Mouse (Mus musculus): ENCODE measurements around the gene Itgax. TPM values are rescaled to one million over a fixed set of nuclear protein-coding genes. Genes with fewer than 3 reads are reported as not detected.
"Not testable (repeated sequence)": the region's sequence is repeated elsewhere in the genome, so short reads cannot be mapped to it uniquely, and the experiment has no call there.

The Itgax gene
- total RNA-seq, 2 experiments from 2014 or later: 0.07 TPM; not detected in 1

DNA sequence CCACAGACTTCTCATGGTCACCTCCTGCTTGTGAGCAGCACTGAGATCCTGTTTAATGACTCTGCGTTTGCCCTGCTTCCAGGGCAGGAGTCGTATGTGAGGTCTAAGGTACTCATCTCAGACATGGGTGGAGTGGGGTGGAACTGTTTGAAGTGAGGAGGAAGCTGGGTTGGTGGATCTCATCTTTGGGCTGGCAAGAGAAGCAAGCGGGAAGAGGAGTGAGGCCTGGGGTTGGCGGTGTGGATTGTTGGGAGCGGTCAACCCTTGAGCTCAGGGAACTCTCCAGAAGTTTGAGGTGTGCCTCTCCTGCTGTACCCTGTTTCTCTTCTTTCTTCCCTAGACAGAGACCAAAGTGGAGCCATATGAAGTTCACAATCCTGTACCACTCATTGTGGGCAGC lies 13.0 kb upstream of the Itgax start:
- Histone ChIP-seq H3K27ac (no peak overlapping the region), H3K4me3 (no peak overlapping the region)
- no peak for TF ChIP-seq CTCF (IDR thresholded peaks at IDR 0.05)
- intact Hi-C loops (cut with DNase I): no loop called here
- no peak for DNase-seq (ENCODE audit: extremely low spot score in 1 of 2, low spot score in 2 of 2)

DNA sequence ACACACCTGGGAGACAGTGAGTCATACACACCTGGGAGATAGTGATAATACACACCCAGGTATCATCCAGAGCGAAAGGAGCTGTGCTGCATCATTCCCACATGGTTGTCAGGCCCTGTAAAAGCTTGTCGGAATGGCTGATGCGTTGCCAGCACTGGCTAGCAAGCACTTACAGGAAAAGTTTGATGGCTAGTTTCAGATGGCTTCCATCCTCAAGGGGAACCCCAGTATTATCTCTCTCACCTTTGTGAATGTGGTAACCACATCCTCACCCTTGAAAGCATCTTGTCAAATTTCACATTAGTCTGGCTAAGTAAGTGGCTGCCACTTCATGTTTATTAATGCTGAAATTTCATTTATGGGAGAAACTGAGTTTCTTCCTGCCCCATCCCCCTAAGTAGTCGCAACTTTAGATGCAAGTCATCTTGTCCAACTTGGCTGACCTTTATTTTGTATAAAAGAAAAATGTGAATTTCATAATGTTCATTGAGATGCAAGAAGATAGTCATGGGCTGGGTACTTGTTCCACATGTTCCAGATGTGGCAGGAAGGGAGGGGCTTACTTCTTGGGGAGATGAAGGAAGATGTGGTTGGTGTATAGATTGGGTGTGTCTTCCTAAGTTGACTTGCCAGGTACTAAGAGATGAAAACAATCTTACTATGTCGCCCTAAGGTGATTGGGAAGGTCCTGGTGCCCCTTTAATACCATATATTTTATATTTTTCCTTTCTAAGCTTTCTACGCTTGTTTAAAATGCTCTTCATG lies 9.4 kb upstream of the Itgax start:
- no peak for TF ChIP-seq CTCF (IDR thresholded peaks at IDR 0.05)
- H3K4me3 ChIP-seq: no peak overlapping the region
- no peak overlapping the region for H3K27ac ChIP-seq
- intact Hi-C loops (cut with DNase I): no loop called here
- no peak for DNase-seq (ENCODE audit: extremely low spot score in 1 of 2, low spot score in 2 of 2)

- intact Hi-C loops (cut with DNase I): no loop called here
Measured at GRCm38 (mm10) chr7:128132148-128132547, 2.8 kb downstream of the Itgax start.

GRCm38 (mm10) chr7:128133596-128133995 lies 4.2 kb downstream of the Itgax start:
- no peak for TF ChIP-seq CTCF (IDR thresholded peaks at IDR 0.05)
- no peak for DNase-seq (ENCODE audit: extremely low spot score in 1 of 2, low spot score in 2 of 2)

More at GRCm38 (mm10) chr7:128132148-128132547, 2.8 kb downstream of the Itgax start:
- no peak for TF ChIP-seq CTCF (IDR thresholded peaks at IDR 0.05)
- Histone ChIP-seq H3K27ac (no peak overlapping the region), H3K4me3 (no peak overlapping the region)
- no peak for DNase-seq (ENCODE audit: extremely low spot score in 1 of 2, low spot score in 2 of 2)

DNA sequence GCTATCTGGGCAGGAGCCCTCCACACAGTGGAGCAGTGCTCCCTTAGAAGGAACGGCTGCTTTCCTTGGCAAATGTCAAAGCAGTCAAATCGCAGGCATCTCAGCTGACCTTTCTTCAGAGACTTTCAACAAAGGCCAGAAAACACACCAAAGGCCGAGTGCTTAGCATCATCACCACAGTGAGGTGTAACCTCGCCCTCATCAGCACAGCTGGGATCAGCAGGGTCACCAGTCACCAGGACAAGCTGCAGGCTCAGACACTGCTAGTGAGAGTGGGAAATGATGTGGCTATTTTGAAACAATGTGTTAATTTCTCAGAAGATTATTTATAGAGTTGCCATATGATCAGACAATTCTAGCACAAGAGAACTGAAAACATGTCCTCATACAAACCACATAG lies 7.6 kb downstream of the Itgax start:
- intact Hi-C loops (cut with DNase I): no loop called here
- no peak for TF ChIP-seq CTCF (IDR thresholded peaks at IDR 0.05)
- Histone ChIP-seq H3K27ac (no peak overlapping the region), H3K4me3 (no peak overlapping the region)
- no peak for DNase-seq (ENCODE audit: extremely low spot score in 1 of 2, low spot score in 2 of 2)

More at GRCm38 (mm10) chr7:128133596-128133995, 4.2 kb downstream of the Itgax start:
- H3K27ac ChIP-seq: no peak overlapping the region
- intact Hi-C loops (cut with DNase I): no loop called here
- H3K4me3 ChIP-seq: no peak overlapping the region

- intact Hi-C loops (cut with DNase I): no loop called here
- H3K4me3 ChIP-seq: no peak overlapping the region
- TF ChIP-seq CTCF (IDR thresholded peaks at IDR 0.05): no peak
- no peak overlapping the region for H3K27ac ChIP-seq
- DNase-seq (ENCODE audit: extremely low spot score in 1 of 2, low spot score in 2 of 2): no peak
Measured at GRCm38 (mm10) chr7:128139611-128140010, 10.3 kb downstream of the Itgax start.

DNA sequence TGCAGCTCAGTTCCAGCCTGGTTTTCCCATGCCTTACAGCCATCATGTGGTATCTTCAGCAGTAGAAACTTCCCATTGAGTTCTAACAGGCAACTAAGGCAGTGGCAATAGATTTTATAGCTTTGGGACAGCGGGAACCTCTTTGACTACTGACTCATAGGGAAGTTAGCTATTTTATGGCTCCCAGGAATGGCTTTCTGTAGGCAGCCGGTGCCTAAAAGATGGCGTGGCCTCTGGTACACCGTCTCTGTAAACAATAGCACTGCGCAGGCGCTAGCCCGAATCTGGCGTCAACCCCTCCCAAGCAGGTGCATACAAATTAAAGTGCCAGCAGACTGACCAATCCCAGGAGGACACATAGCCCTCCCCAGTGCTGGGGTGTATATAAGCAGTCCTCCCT lies 21.6 kb downstream of the Itgax start:
- Histone ChIP-seq H3K27ac (no peak overlapping the region), H3K4me3 (no peak overlapping the region)
- intact Hi-C loops (cut with DNase I): no loop called here
- DNase-seq (ENCODE audit: extremely low spot score in 1 of 2, low spot score in 2 of 2): no peak
- TF ChIP-seq CTCF (IDR thresholded peaks at IDR 0.05): no peak

DNA sequence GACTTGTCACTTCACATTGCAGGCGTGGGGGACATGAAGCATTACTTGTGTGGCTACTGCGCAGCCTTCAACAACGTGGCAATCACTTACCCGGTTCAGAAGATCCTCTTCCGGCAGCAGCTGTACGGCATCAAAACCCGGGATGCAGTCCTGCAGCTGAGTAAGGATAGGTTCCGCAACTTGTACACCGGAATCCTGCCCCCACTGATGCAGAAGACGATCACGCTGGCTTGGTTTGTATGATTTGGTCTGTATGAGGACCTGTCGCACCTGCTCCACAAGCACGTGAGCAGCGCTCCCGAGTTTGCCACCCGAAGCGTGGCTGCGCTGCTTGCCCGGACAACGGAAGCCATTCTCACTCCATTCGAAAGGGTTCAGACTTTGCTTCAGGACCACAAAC lies 24.7 kb downstream of the Itgax start, which contains the start of gene Itgad:
TSS of gene Itgad (plus strand) at position 301 of the 400 bp plus-strand sequence.
- no peak for TF ChIP-seq CTCF (IDR thresholded peaks at IDR 0.05)
- no peak within 1 kb of the TSS for H3K27ac ChIP-seq
- no peak for DNase-seq (ENCODE audit: extremely low spot score in 1 of 2, low spot score in 2 of 2)
- intact Hi-C loops (cut with DNase I): no loop called here
- H3K4me3 ChIP-seq: no peak within 1 kb of the TSS

GRCm38 (mm10) chr7:128154924-128155323 lies 25.6 kb downstream of the Itgax start:
- TF ChIP-seq CTCF (IDR thresholded peaks at IDR 0.05): no peak
- intact Hi-C loops (cut with DNase I): no loop called here
- no peak for DNase-seq (ENCODE audit: extremely low spot score in 1 of 2, low spot score in 2 of 2)
- H3K4me3 ChIP-seq: no peak overlapping the region
- no peak overlapping the region for H3K27ac ChIP-seq

DNA sequence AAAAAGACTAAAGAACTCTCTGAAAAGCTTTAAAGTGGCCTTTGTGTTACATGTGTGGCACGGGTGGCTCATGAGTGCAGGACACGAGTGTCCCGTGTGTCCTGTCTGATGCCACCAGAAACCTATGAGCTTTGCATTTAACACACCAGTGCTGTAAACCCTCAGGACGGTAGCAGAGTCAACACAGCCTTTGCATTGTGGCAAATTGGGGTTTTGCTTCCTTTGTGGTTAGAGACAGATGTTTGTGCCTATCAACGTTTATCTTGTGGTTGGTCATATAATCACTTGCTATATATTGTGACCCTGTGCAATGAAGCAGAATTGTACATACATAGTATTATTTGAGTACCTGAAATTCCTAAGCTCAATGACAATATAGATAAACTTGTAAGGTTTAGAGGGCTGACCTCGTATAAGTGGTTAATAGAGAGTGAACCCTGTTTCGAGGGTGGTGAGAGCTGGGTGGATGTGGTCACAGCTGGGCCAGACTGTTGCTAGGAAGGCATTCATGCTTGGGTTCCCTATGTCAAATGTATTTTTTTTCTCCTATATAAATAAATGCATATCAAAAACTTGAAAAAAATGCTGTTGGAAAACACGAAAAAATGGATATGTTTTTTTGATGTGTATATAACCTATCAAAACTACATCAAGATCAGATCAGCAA lies 29.5 kb downstream of the Itgax start:
- intact Hi-C loops (cut with DNase I); DNase-seq (ENCODE audit: extremely low spot score in 1 of 2, low spot score in 2 of 2); H3K4me3 ChIP-seq; H3K27ac ChIP-seq: not testable (repeated sequence)

- no peak overlapping the region for H3K27ac ChIP-seq
- no peak for TF ChIP-seq CTCF (IDR thresholded peaks at IDR 0.05)
- intact Hi-C loops (cut with DNase I): no loop called here
- H3K4me3 ChIP-seq: no peak overlapping the region
- DNase-seq (ENCODE audit: extremely low spot score in 1 of 2, low spot score in 2 of 2): no peak
Measured at GRCm38 (mm10) chr7:128164001-128164400, 34.7 kb downstream of the Itgax start.

DNA sequence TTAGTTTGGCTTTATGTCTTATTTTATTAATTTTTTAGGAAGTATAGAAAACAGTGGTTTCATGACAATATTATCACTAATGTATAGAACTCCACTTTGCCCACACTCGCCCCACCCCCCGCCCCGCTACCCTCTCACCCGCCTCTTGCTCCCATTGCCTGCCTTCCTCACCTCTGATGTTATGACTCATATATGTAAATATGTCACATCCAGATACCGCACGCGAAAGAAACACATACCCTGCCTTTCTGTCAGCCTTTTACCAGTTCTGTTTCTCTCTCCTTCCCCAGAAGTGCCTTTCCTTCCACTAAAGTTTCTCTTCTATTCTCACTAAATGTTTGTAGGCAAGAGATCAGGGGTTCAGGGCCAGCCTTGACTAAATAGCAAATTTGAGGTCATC lies 37.0 kb downstream of the Itgax start:
- intact Hi-C loops (cut with DNase I): no loop called here
- H3K27ac ChIP-seq: no peak overlapping the region

More for the DNA sequence above, 37.0 kb downstream of the Itgax start:
- DNase-seq (ENCODE audit: extremely low spot score in 1 of 2, low spot score in 2 of 2): no peak
- no peak for TF ChIP-seq CTCF (IDR thresholded peaks at IDR 0.05)
- H3K4me3 ChIP-seq: no peak overlapping the region

Measured in left cerebral cortex, adult 2 months (tissue).